Mouse (Mus musculus) lung, adult 18-20 months (tissue): Measurements from ENCODE around the gene Adgre5.

Source experiments
- DNase-seq, 2 experiments: peaks; one replicate each; pipeline ENCODE4 v3.0.0; 2022; ENCODE audit warnings: mixed read lengths in 2 of 2

Adgre5 gene

DNA sequence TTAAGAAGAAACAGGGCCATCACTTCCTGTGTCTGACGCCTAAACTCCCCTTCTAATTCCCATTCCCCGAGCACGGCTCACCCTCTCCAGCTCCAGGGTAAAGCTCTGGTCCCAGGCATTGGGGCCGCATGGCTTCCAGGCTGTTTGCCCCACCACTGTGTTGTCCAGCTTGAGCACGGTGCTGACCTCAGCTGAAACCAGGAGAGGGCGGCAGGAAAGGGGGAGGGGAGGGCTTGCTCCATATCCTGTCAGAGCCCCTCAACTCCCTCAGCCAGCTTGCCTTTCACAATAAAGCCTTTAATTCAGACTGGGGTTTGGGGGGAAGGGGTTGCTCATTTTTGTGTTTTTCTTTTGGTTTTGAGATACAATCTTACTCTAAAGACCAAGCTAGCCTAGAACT lies 60.0 kb downstream of the Adgre5 start:
- DNase-seq = no peak

DNA sequence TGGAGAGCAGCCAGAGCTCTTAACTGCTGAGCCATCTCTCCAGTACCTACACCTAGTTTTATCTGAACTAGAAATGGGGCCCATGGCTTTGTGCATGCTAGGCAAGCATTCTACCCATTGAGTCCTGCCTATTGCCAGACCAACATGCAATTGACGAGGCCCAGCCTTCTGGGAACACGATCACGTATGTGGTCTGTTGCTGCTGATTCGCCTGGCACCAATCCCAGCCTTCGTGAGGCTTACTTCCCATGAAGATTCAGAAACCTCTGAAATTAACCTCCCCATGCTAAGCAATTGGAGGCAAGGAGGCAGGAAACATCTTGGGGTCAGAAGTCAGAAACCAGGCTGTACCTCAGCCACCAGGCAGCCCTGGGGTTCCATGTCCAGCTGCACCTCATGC lies 60.5 kb downstream of the Adgre5 start:
- DNase-seq = no peak

DNA sequence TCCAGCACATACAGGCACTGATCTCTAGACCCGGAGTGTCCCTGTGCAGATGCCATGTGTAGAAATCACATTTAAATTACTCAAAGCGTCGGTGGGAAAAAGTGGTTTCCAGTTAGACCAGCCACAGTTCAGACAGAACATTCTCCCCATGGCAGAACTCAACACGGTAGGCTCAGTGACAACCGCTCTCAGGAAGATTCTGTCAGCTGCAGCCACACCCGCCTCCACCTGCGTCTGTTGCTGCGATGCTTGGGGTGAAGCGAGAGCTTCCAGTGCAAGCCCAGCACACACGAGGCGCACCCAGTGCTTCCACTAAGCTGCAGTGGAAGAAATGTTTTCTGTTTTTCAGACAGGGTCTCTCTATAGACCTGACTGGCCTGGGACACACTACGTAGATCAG lies 61.3 kb downstream of the Adgre5 start:
- DNase-seq = no peak

DNA sequence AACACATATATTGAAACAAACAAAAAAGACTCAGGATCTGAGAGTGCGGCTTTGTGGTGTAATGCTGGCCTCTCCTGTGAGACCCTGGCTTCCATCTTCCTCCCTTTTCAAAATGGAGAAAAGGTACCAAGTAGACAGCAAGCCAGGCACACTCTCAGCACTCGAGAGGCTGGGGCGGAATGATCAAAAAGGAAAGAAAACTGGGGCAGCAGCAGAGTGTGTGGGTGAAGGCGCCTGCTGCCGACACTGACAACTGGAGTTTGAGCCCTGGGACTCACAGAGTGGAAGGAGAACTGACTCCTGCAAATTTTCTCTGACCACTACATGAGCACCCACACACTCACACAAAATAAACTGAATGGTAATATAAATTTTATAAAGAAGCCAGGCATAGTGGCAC lies 66.6 kb downstream of the Adgre5 start:
- no peak for DNase-seq
